Mouse (Mus musculus) bone marrow, adult 2 months (tissue): Measurements from ENCODE around the gene Crtac1.

Experiments used
- CTCF ChIP-seq: fragments of 200-500 bp; IDR thresholded peaks from 2 replicates; pipeline ENCODE4 v1.5.1; 2011; ENCODE audit warnings: low read length, control low read depth; ENCODE audit not compliant: control insufficient read depth, insufficient read depth
- POLR2A ChIP-seq: fragments of 200-500 bp; IDR thresholded peaks from 2 replicates; pipeline ENCODE4 v1.6.1; 2011; ENCODE audit warnings: low read depth, mild to moderate bottlenecking, control low read depth, low read length, borderline replicate concordance; ENCODE audit not compliant: control insufficient read depth

DNA sequence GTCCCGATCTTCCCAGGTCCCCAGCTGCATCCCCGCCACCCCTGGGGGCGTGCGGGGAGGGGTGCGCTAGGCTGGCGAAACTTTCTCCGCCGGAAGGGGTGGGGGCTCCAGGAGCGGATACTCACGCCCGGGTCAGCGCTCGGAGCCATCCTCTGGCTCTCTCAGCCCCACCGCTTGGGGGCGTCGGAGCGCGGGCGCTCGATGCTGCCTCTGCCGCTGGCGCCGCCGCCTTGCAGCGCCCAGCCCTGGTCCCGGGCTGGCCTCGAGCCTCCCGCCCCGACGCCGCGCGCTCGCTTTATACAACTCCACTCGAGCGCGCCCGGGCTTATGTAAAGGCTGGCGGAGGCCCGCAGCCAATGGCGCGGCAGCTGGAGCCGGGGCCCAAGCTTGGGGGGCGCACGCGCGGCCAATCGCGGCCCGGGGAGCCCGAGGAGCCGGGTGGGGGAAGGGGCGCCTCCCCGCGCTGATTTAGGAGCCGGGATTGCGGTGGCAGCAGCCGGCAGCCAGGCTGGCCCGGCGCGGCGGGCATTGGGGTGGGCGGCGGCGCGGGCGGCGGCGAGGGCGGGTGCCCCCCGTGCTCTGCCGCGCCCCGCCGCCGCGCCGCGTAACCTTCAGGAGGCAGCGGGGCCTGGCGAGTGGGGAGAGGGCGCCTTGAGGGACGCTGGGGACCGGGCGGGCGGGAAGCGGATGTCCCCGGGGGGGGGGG is at the start of gene Crtac1:
- TF ChIP-seq CTCF (no peak), POLR2A (no peak)
